Mouse (Mus musculus): ENCODE results near the gene Hivep3.

DNA sequence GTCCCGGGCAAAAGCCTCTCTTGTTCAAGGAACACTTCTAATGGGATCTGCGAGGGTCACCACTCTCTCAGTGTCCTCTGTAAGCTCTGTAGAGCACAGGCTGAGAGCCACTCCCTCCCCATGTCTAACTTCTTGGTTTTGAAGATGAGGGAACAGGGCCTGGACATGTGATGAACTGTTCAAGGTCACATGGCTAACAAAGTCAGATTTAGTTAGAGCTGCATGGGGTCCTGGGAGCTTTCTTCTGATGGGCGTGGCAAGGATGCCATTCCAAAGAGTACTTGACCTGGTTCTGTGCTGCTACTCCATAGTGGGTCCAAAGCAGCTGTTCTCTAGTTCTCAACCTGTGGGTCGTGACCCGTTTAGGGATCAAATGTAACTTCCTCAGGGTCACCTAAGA, 227.6 kb downstream of the Hivep3 start:
- TF ChIP-seq ZKSCAN1 (IDR thresholded peaks at IDR 0.05; ENCODE audit: borderline replicate concordance, low read depth, low read length), result no peak
- TF ChIP-seq SMC3 (IDR thresholded peaks at IDR 0.05; ENCODE audit: low read depth, low read length), result no peak
- TF ChIP-seq JUN (IDR thresholded peaks at IDR 0.05; ENCODE audit: insufficient read depth, low read depth, low read length), result no peak
- no peak for TF ChIP-seq CHD2 (IDR thresholded peaks at IDR 0.05; ENCODE audit: low read length)
- no peak for TF ChIP-seq POLR2A (IDR thresholded peaks at IDR 0.05; ENCODE audit: low read depth, low read length)
